Mouse (Mus musculus) T-helper 17 cell (primary cell): Measurements from ENCODE around the gene Fkbp10.

Experiments
- in situ Hi-C, 2 experiments: fragments of 300-600 bp; cut with MboI, MseI; formaldehyde crosslinking; loops; 1 replicate in 1 of 2; 2 replicates in 1 of 2; pipeline ENCODE4 v1.15.1; 2025; ENCODE audit warnings: high pct_unique_total_duplicates in 2 of 2

Fkbp10 gene

GRCm38 (mm10) chr11:100414914-100415822, at the start of gene Fkbp10:
Gene Fkbp10 (plus strand): TSS chr11:100415697.
- in situ Hi-C loops = no loop called here

GRCm38 (mm10) chr11:100369145-100369544, 46.4 kb upstream of the Fkbp10 start:
- in situ Hi-C loops = loop anchor here in 1 of 2 experiments (10.0 kb wide), 1 partner anchor 116 kb away; no protein-coding TSS in a partner anchor

GRCm38 (mm10) chr11:100369822-100370221, 45.7 kb upstream of the Fkbp10 start:
- in situ Hi-C loops = loop anchor here (5.0 to 10.0 kb wide), 2 partner anchors 82 to 115 kb away; no protein-coding TSS in a partner anchor

- in situ Hi-C loops = loop anchor here in 1 of 2 experiments (5.0 kb wide), 1 partner anchor 80 kb away; no protein-coding TSS in a partner anchor
Observed at GRCm38 (mm10) chr11:100371981-100372558, 43.4 kb upstream of the Fkbp10 start.

GRCm38 (mm10) chr11:100375127-100375526, 40.4 kb upstream of the Fkbp10 start:
- in situ Hi-C loops = no loop called here

GRCm38 (mm10) chr11:100376005-100376404, 39.5 kb upstream of the Fkbp10 start:
- in situ Hi-C loops = no loop called here

GRCm38 (mm10) chr11:100376746-100377389, 38.6 kb upstream of the Fkbp10 start:
- in situ Hi-C loops = no loop called here

GRCm38 (mm10) chr11:100377989-100378388, 37.5 kb upstream of the Fkbp10 start:
- in situ Hi-C loops = no loop called here

- in situ Hi-C loops = no loop called here
Observed at GRCm38 (mm10) chr11:100378446-100378845, 37.1 kb upstream of the Fkbp10 start.

- in situ Hi-C loops = no loop called here
Observed at GRCm38 (mm10) chr11:100379311-100379710, 36.2 kb upstream of the Fkbp10 start.

GRCm38 (mm10) chr11:100382682-100383081, 32.8 kb upstream of the Fkbp10 start:
- in situ Hi-C loops = no loop called here

- in situ Hi-C loops = no loop called here
Observed at GRCm38 (mm10) chr11:100385016-100385415, 30.5 kb upstream of the Fkbp10 start.

- in situ Hi-C loops = no loop called here
Observed at GRCm38 (mm10) chr11:100386586-100386985, 28.9 kb upstream of the Fkbp10 start.

- in situ Hi-C loops = no loop called here
Observed at GRCm38 (mm10) chr11:100387111-100387510, 28.4 kb upstream of the Fkbp10 start.

GRCm38 (mm10) chr11:100387589-100388375, 27.7 kb upstream of the Fkbp10 start:
- in situ Hi-C loops = no loop called here

GRCm38 (mm10) chr11:100388588-100388987, 26.9 kb upstream of the Fkbp10 start:
- in situ Hi-C loops = no loop called here

- in situ Hi-C loops = no loop called here
Observed at GRCm38 (mm10) chr11:100389931-100390445, 25.5 kb upstream of the Fkbp10 start.

- in situ Hi-C loops = no loop called here
Observed at GRCm38 (mm10) chr11:100391081-100391883, 24.2 kb upstream of the Fkbp10 start.

- in situ Hi-C loops = no loop called here
Observed at GRCm38 (mm10) chr11:100391884-100392345, 23.6 kb upstream of the Fkbp10 start.

- in situ Hi-C loops = no loop called here
Observed at GRCm38 (mm10) chr11:100392958-100393357, 22.5 kb upstream of the Fkbp10 start.
